Mouse (Mus musculus): ENCODE data around the gene Hist2h3b. TPM values are rescaled to one million over a fixed set of nuclear protein-coding genes. Genes with fewer than 3 reads are reported as not detected.

Gene Hist2h3b
- polyA plus RNA-seq, 1 experiment from 2014 or later: 57.2 TPM

GRCm38 (mm10) chr3:96299562-96299961 lies 31.1 kb downstream of the Hist2h3b start:
- no peak for DNase-seq (ENCODE audit: low spot score)
- no peaks in the 10 kb centered on the region for H3K4me1 ChIP-seq
- no peaks in the 10 kb centered on the region for H3K36me3 ChIP-seq
- H3K4me3 ChIP-seq: no peak overlapping the region
- H3K27ac ChIP-seq (replicated peaks): no peak overlapping the region
- H3K27me3 ChIP-seq (ENCODE audit: low read depth, poor library complexity, severe bottlenecking): no peaks in the 10 kb centered on the region
- no peaks in the 10 kb centered on the region for H3K9me3 ChIP-seq (replicated peaks)
- 97% methylated on average over 2 of the region's 2 CpGs for WGBS

DNA sequence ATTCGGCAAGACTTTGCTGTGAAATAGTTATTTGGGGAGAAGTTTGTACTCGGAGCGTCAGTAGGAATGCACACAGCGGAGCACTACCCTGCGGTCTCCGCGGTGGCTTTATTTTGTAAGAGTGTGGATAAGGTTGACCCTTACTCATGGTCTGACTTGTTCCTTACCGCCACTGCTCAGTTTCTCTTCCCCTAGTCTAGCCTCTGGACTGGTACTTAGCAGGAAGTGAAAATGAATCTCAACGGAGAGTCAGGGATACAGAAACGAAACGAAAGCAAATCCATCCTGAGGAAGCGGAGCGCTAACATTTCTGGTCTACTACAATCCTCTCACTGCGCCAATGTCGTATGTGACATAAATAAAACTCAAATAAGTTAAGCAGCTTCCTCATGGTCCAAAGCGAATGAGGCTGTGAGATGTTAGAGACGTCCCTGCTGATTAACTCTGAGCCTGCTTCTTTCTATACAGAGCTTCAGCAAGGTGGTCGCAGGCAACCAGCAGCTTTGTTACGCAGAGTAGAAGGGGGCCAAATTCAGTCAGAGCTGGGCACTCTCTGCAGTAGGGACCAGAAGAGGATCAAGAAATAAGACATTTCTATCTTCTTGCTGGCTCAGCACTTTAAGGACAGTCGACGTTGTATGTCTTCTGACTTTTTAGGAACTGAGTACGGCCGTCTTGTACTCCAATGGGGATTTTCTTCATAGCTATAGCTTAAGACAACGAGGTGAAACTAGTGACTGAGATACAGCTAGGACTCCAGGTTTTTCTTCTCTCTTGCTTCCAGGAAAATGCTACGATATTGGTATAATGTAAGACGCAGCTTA lies 32.5 kb downstream of the Hist2h3b start:
- no peak for DNase-seq (ENCODE audit: low spot score)
- H3K36me3 ChIP-seq: no peaks in the 10 kb centered on the region
- H3K9me3 ChIP-seq (replicated peaks): no peaks in the 10 kb centered on the region
- WGBS: 75% methylated on average over 26 of the region's 26 CpGs
- no peaks in the 10 kb centered on the region for H3K4me1 ChIP-seq
- H3K27ac ChIP-seq (replicated peaks): no peak overlapping the region
- H3K27me3 ChIP-seq (ENCODE audit: low read depth, poor library complexity, severe bottlenecking): no peaks in the 10 kb centered on the region
- H3K4me3 ChIP-seq: no peak overlapping the region

GRCm38 (mm10) chr3:96302076-96302475 lies 33.6 kb downstream of the Hist2h3b start:
- Histone ChIP-seq H3K36me3 (no peaks in the 10 kb centered on the region), H3K27ac (replicated peaks) (no peak overlapping the region), H3K27me3 (ENCODE audit: low read depth, poor library complexity, severe bottlenecking) (no peaks in the 10 kb centered on the region), H3K4me3 (no peak overlapping the region), H3K4me1 (no peaks in the 10 kb centered on the region), H3K9me3 (replicated peaks) (no peaks in the 10 kb centered on the region)
- no peak for DNase-seq (ENCODE audit: low spot score)
- WGBS: 89% methylated on average over 5 of the region's 5 CpGs

GRCm38 (mm10) chr3:96306506-96306905 lies 38.1 kb downstream of the Hist2h3b start:
- no peaks in the 10 kb centered on the region for H3K27me3 ChIP-seq (ENCODE audit: low read depth, poor library complexity, severe bottlenecking)
- no peak for DNase-seq (ENCODE audit: low spot score)
- H3K9me3 ChIP-seq (replicated peaks): no peaks in the 10 kb centered on the region
- no peak overlapping the region for H3K27ac ChIP-seq (replicated peaks)
- H3K36me3 ChIP-seq: no peaks in the 10 kb centered on the region
- 89% methylated on average over 9 of the region's 9 CpGs for WGBS
- H3K4me1 ChIP-seq: no peaks in the 10 kb centered on the region
- no peak overlapping the region for H3K4me3 ChIP-seq

DNA sequence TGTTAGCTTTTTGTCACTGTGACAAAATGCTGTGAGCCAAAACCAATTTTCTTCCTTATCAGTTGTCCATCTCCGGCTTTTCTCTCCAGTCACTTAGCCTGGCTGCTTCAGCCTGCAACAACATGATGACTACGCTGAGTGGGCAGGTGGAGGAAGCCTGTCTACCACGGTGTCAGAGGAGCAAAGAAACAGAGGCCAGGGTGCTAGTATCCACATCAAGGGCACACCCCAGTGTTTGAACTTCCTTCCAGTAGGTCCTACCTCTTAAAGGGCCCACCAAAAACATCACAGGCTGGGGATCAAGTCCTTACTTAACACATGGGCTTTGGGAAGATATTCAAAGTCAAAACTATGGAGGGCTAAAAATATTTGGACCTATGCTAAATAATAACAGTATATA lies 41.0 kb downstream of the Hist2h3b start:
- Histone ChIP-seq H3K4me1 (0 out of 2 replicates have a peak, but pooled peaks cover 3% of the 10 kb centered on the region), H3K27ac (replicated peaks) (no peak overlapping the region), H3K27me3 (ENCODE audit: low read depth, poor library complexity, severe bottlenecking) (no peaks in the 10 kb centered on the region), H3K36me3 (no peaks in the 10 kb centered on the region), H3K9me3 (replicated peaks) (no peaks in the 10 kb centered on the region), H3K4me3 (no peak overlapping the region)
- no peak for DNase-seq (ENCODE audit: low spot score)
- 70% methylated on average over 3 of the region's 3 CpGs for WGBS

GRCm38 (mm10) chr3:96312341-96313098 lies 44.1 kb downstream of the Hist2h3b start:
- no peak overlapping the region for H3K27ac ChIP-seq (replicated peaks)
- no peaks in the 10 kb centered on the region for H3K9me3 ChIP-seq (replicated peaks)
- no peak for DNase-seq (ENCODE audit: low spot score)
- no peaks in the 10 kb centered on the region for H3K27me3 ChIP-seq (ENCODE audit: low read depth, poor library complexity, severe bottlenecking)
- 0 out of 2 replicates have a peak, but pooled peaks cover 3% of the 10 kb centered on the region for H3K4me1 ChIP-seq
- no peaks in the 10 kb centered on the region for H3K36me3 ChIP-seq
- H3K4me3 ChIP-seq: no peak overlapping the region
- 72% methylated on average over 8 of the region's 8 CpGs for WGBS

Small RNA genes lying within 50 kb of the gene (microRNA-seq; reads per million reads assigned to microRNA genes)
- gene Gm44492 (not detected), gene Gm47311 (not detected), gene Gm47313 (not detected)

Other genes starting within 250 kb of the Hist2h3b start
- gene Vps45, start 210.2 kb upstream of the Hist2h3b start, polyA plus RNA-seq (2016; fragmentation: Nextera tagmentation; extraction: Ambion mirVana): 28.6 and 33.3 TPM in 2 replicates
- 16.5 and 18.9 TPM in 2 replicates for gene Otud7b, start 164.1 kb upstream of the Hist2h3b start, polyA plus RNA-seq (2016; fragmentation: Nextera tagmentation; extraction: Ambion mirVana)
- gene Mtmr11, start 106.7 kb upstream of the Hist2h3b start, polyA plus RNA-seq (2016; fragmentation: Nextera tagmentation; extraction: Ambion mirVana): 7.8 and 9.6 TPM in 2 replicates
- 262 and 271 TPM in 2 replicates for gene Sf3b4, start 96.3 kb upstream of the Hist2h3b start, polyA plus RNA-seq (2016; fragmentation: Nextera tagmentation; extraction: Ambion mirVana)
- 3.1 and 8.8 TPM in 2 replicates for gene Sv2a, start 87.5 kb upstream of the Hist2h3b start, polyA plus RNA-seq (2016; fragmentation: Nextera tagmentation; extraction: Ambion mirVana)
- 86.7 and 92.8 TPM in 2 replicates for gene Bola1, start 48.9 kb upstream of the Hist2h3b start, polyA plus RNA-seq (2016; fragmentation: Nextera tagmentation; extraction: Ambion mirVana)
- gene Hist2h2ab, start 48.8 kb upstream of the Hist2h3b start, polyA plus RNA-seq (2016; fragmentation: Nextera tagmentation; extraction: Ambion mirVana): 0.98 TPM in 1 of 2 replicates, not detected in the other
- 7.3 and 17.2 TPM in 2 replicates for gene Hist2h2ac, start 47.8 kb upstream of the Hist2h3b start, polyA plus RNA-seq (2016; fragmentation: Nextera tagmentation; extraction: Ambion mirVana)
- 11.5 and 11.9 TPM in 2 replicates for gene Hist2h2be, start 47.5 kb upstream of the Hist2h3b start, polyA plus RNA-seq (2016; fragmentation: Nextera tagmentation; extraction: Ambion mirVana)
- gene Hist2h3c2, start 29.5 kb upstream of the Hist2h3b start, polyA plus RNA-seq (2016; fragmentation: Nextera tagmentation; extraction: Ambion mirVana): 8.1 TPM in 2 replicates
- 24.3 and 34.9 TPM in 2 replicates for gene Hist2h2aa2, start 28.4 kb upstream of the Hist2h3b start, polyA plus RNA-seq (2016; fragmentation: Nextera tagmentation; extraction: Ambion mirVana)
- 13.7 TPM in 2 replicates for gene Hist2h2aa1, start 23.2 kb upstream of the Hist2h3b start, polyA plus RNA-seq (2016; fragmentation: Nextera tagmentation; extraction: Ambion mirVana)
- gene Hist2h3c1, start 22.0 kb upstream of the Hist2h3b start, polyA plus RNA-seq (2016; fragmentation: Nextera tagmentation; extraction: Ambion mirVana): 0.70 and 0.86 TPM in 2 replicates
- gene Hist2h4, start 5.3 kb upstream of the Hist2h3b start, polyA plus RNA-seq (2016; fragmentation: Nextera tagmentation; extraction: Ambion mirVana): 12.2 and 12.6 TPM in 2 replicates
- gene Hist2h2bb, start 1.1 kb downstream of the Hist2h3b start, polyA plus RNA-seq (2016; fragmentation: Nextera tagmentation; extraction: Ambion mirVana): 9.5 and 10.3 TPM in 2 replicates
- gene Fcgr1, start 25.3 kb downstream of the Hist2h3b start, polyA plus RNA-seq (2016; fragmentation: Nextera tagmentation; extraction: Ambion mirVana): 1.8 and 2.1 TPM in 2 replicates
- 0.20 and 0.30 TPM in 2 replicates for gene BC107364, start 183.7 kb downstream of the Hist2h3b start, polyA plus RNA-seq (2016; fragmentation: Nextera tagmentation; extraction: Ambion mirVana)

Measured in midbrain, embryonic 10.5 days (tissue).